Mouse (Mus musculus): ENCODE measurements around the gene Tmem63b.

GRCm38 (mm10) chr17:45730696-45731095 lies 44.0 kb upstream of the Tmem63b start:
- TF ChIP-seq HCFC1 (IDR thresholded peaks at IDR 0.05; ENCODE audit: borderline replicate concordance, insufficient read depth, low read length), result no peak
- no peak for TF ChIP-seq CHD2 (IDR thresholded peaks at IDR 0.05; ENCODE audit: low read depth, low read length)
- TF ChIP-seq MAFK (IDR thresholded peaks at IDR 0.05; ENCODE audit: insufficient read depth, low read depth, low read length), result no peak
- TF ChIP-seq ZC3H11A (IDR thresholded peaks at IDR 0.05; ENCODE audit: borderline replicate concordance, low read depth, low read length), result no peak

All from ES-E14 (cell line).